Mouse (Mus musculus) hindbrain, embryonic 11.5 days (tissue): ENCODE data around the gene App. TPM values are rescaled to one million over a fixed set of nuclear protein-coding genes. Genes with fewer than 3 reads are reported as not detected.

ENCODE experiments used
- ATAC-seq: fragments of 200-750 bp; cut with Nextera tagmentation; 2 replicates; pipeline ENCODE4 v1.8.0; 2017; ENCODE audit warnings: mild to moderate bottlenecking, moderate TSS enrichment, moderate library complexity; ENCODE audit not compliant: low FRiP score
- DNase-seq: peaks from one replicate; pipeline ENCODE4 v3.0.0-alpha.2; 2015; ENCODE audit warnings: low spot score
- H3K27ac ChIP-seq: fragments of 300-500 bp; sonication (generic); 2 replicates; pipeline ENCODE4 v1.5.1; 2014; ENCODE audit warnings: mild to moderate bottlenecking, low read depth, low read length
- H3K27me3 ChIP-seq: fragments of 300-500 bp; sonication (generic); 2 replicates; pipeline ENCODE4 v1.6.1; 2014; ENCODE audit warnings: mild to moderate bottlenecking, low read length, moderate library complexity, mixed read lengths; ENCODE audit not compliant: control insufficient read depth, insufficient read depth
- H3K36me3 ChIP-seq: fragments of 300-500 bp; sonication (generic); 2 replicates; pipeline ENCODE4 v1.6.1; 2014; ENCODE audit warnings: mild to moderate bottlenecking, low read length, moderate library complexity, mixed read lengths; ENCODE audit not compliant: control insufficient read depth, insufficient read depth
- H3K4me1 ChIP-seq: fragments of 300-500 bp; sonication (generic); replicated peaks from 2 replicates; pipeline ENCODE4 v1.6.1; 2014; ENCODE audit warnings: low read length, mixed read lengths; ENCODE audit not compliant: control insufficient read depth, insufficient read depth
- H3K4me2 ChIP-seq: fragments of 300-500 bp; sonication (generic); replicated peaks from 2 replicates; pipeline ENCODE4 v1.6.1; 2014; ENCODE audit warnings: mild to moderate bottlenecking, low read depth, low read length
- H3K4me3 ChIP-seq: fragments of 300-500 bp; sonication (generic); 2 replicates; pipeline ENCODE4 v1.5.1; 2014; ENCODE audit warnings: low read depth, low read length
- H3K9ac ChIP-seq: fragments of 300-500 bp; sonication (generic); 2 replicates; pipeline ENCODE4 v1.6.1; 2014; ENCODE audit warnings: low read depth, low read length
- H3K9me3 ChIP-seq: fragments of 300-500 bp; sonication (generic); 2 replicates; pipeline ENCODE4 v1.6.1; 2016; ENCODE audit warnings: low read length; ENCODE audit not compliant: control insufficient read depth
- WGBS: fragments of 180-500 bp; shearing (Covaris S2); extraction: QIAGEN DNeasy Blood & Tissue Kit; methylation state at CpG from one replicate; pipeline ENCODE4 v1.1.7; 2014; 5-methylcytosine and 5-hydroxymethylcytosine counted together
- polyA plus RNA-seq: library from polyadenylated mRNA; unstranded; fragments of >200 nt; fragmentation: Nextera tagmentation; extraction: Ambion mirVana; gene quantifications from 2 replicates; pipeline ENCODE4 v1.2.1, GENCODE M21; 2014

The App gene
- polyA plus RNA-seq, 1 experiment from 2014 or later: 203 TPM

- no peak overlapping the region for H3K4me3 ChIP-seq
- H3K4me2 ChIP-seq: no peak overlapping the region
- WGBS: 95% methylated on average over 4 of the region's 4 CpGs
- no peak for ATAC-seq
- no peaks in the 10 kb centered on the region for H3K27me3 ChIP-seq
- H3K27ac ChIP-seq: no peak overlapping the region
- H3K9ac ChIP-seq: no peak overlapping the region
- H3K36me3 ChIP-seq: no peaks in the 10 kb centered on the region
- H3K4me1 ChIP-seq: no peaks in the 10 kb centered on the region
- DNase-seq: no peak
- H3K9me3 ChIP-seq: no peaks in the 10 kb centered on the region
Measured at GRCm38 (mm10) chr16:85124649-85125048, 48.9 kb downstream of the App start.

- H3K27me3 ChIP-seq: no peaks in the 10 kb centered on the region
- no peaks in the 10 kb centered on the region for H3K4me1 ChIP-seq
- DNase-seq (no peak), ATAC-seq (no peak)
- H3K4me3 ChIP-seq: no peak overlapping the region
- H3K9me3 ChIP-seq: no peaks in the 10 kb centered on the region
- 79% methylated on average over 5 of the region's 5 CpGs for WGBS
- no peaks in the 10 kb centered on the region for H3K36me3 ChIP-seq
- no peak overlapping the region for H3K4me2 ChIP-seq
- H3K27ac ChIP-seq: no peak overlapping the region
- H3K9ac ChIP-seq: no peak overlapping the region
Measured at GRCm38 (mm10) chr16:85121983-85122382, 51.6 kb downstream of the App start.

GRCm38 (mm10) chr16:85118916-85119315, 54.6 kb downstream of the App start:
- no peak overlapping the region for H3K4me3 ChIP-seq
- ATAC-seq: no peak
- no peak overlapping the region for H3K4me2 ChIP-seq
- DNase-seq: no peak
- no peaks in the 10 kb centered on the region for H3K4me1 ChIP-seq
- H3K27ac ChIP-seq: no peak overlapping the region
- no peaks in the 10 kb centered on the region for H3K9me3 ChIP-seq
- 90% methylated on average over 6 of the region's 6 CpGs for WGBS
- H3K9ac ChIP-seq: no peak overlapping the region
- H3K36me3 ChIP-seq: no peaks in the 10 kb centered on the region
- no peaks in the 10 kb centered on the region for H3K27me3 ChIP-seq

- Histone ChIP-seq H3K4me3 (no peak overlapping the region), H3K4me1 (no peaks in the 10 kb centered on the region), H3K27me3 (no peaks in the 10 kb centered on the region), H3K9me3 (no peaks in the 10 kb centered on the region), H3K4me2 (no peak overlapping the region), H3K36me3 (no peaks in the 10 kb centered on the region), H3K9ac (no peak overlapping the region), H3K27ac (no peak overlapping the region)
- WGBS: 60% methylated on average over 1 of the region's 1 CpGs
- no peak for DNase-seq
- peak; percentile 52; the same call in 1 of the 2 replicates for ATAC-seq
Measured at GRCm38 (mm10) chr16:85117541-85117940, 56.0 kb downstream of the App start.

- 92% methylated on average over 5 of the region's 5 CpGs for WGBS
- ATAC-seq: no peak
- Histone ChIP-seq H3K4me3 (no peak overlapping the region), H3K4me1 (no peaks in the 10 kb centered on the region), H3K9ac (no peak overlapping the region), H3K27me3 (no peaks in the 10 kb centered on the region), H3K36me3 (no peaks in the 10 kb centered on the region), H3K4me2 (no peak overlapping the region), H3K27ac (no peak overlapping the region), H3K9me3 (no peaks in the 10 kb centered on the region)
- no peak for DNase-seq
Measured at GRCm38 (mm10) chr16:85115837-85116236, 57.7 kb downstream of the App start.

- ATAC-seq: no peak
- Histone ChIP-seq H3K9ac (no peak overlapping the region), H3K4me1 (no peaks in the 10 kb centered on the region), H3K27me3 (no peaks in the 10 kb centered on the region), H3K9me3 (no peaks in the 10 kb centered on the region), H3K4me3 (no peak overlapping the region), H3K27ac (no peak overlapping the region), H3K4me2 (no peak overlapping the region), H3K36me3 (no peaks in the 10 kb centered on the region)
- no peak for DNase-seq
- 94% methylated on average over 1 of the region's 1 CpGs for WGBS
Measured at GRCm38 (mm10) chr16:85114742-85115141, 58.8 kb downstream of the App start.

- 92% methylated on average over 2 of the region's 2 CpGs for WGBS
- no peaks in the 10 kb centered on the region for H3K4me1 ChIP-seq
- H3K36me3 ChIP-seq: no peaks in the 10 kb centered on the region
- no peaks in the 10 kb centered on the region for H3K9me3 ChIP-seq
- DNase-seq (no peak), ATAC-seq (no peak)
- no peak overlapping the region for H3K9ac ChIP-seq
- H3K4me2 ChIP-seq: no peak overlapping the region
- no peak overlapping the region for H3K27ac ChIP-seq
- H3K4me3 ChIP-seq: no peak overlapping the region
- H3K27me3 ChIP-seq: no peaks in the 10 kb centered on the region
Measured at GRCm38 (mm10) chr16:85113941-85114340, 59.6 kb downstream of the App start.

GRCm38 (mm10) chr16:85112254-85112653, 61.3 kb downstream of the App start:
- H3K4me3 ChIP-seq: no peak overlapping the region
- no peaks in the 10 kb centered on the region for H3K9me3 ChIP-seq

GRCm38 (mm10) chr16:85110428-85110827, 63.1 kb downstream of the App start:
- H3K9me3 ChIP-seq: no peaks in the 10 kb centered on the region
- no peaks in the 10 kb centered on the region for H3K27me3 ChIP-seq
- ATAC-seq: no peak
- no peaks in the 10 kb centered on the region for H3K4me1 ChIP-seq
- 65% methylated on average over 13 of the region's 13 CpGs for WGBS
- no peak overlapping the region for H3K27ac ChIP-seq
- no peak for DNase-seq
- H3K36me3 ChIP-seq: no peaks in the 10 kb centered on the region
- no peak overlapping the region for H3K4me2 ChIP-seq
- H3K9ac ChIP-seq: no peak overlapping the region
- H3K4me3 ChIP-seq: no peak overlapping the region

More at GRCm38 (mm10) chr16:85112254-85112653, 61.3 kb downstream of the App start:
- H3K4me2 ChIP-seq: no peak overlapping the region
- WGBS: 88% methylated on average over 2 of the region's 2 CpGs
- H3K4me1 ChIP-seq: no peaks in the 10 kb centered on the region
- no peak for DNase-seq
- H3K27me3 ChIP-seq: no peaks in the 10 kb centered on the region
- no peak overlapping the region for H3K9ac ChIP-seq
- no peak for ATAC-seq
- H3K27ac ChIP-seq: no peak overlapping the region
- no peaks in the 10 kb centered on the region for H3K36me3 ChIP-seq
